Mouse (Mus musculus): ENCODE measurements around the gene Ttc17.
"Not testable (repeated sequence)": the region's sequence is repeated elsewhere in the genome, so short reads cannot be mapped to it uniquely, and the experiment has no call there.

The Ttc17 gene

GRCm38 (mm10) chr2:94396325-94396724, 10.2 kb downstream of the Ttc17 start:
- H3K36me3 ChIP-seq (ENCODE audit: insufficient read depth, low read length), result no peaks in the 10 kb centered on the region
- TF ChIP-seq POU5F1 (IDR thresholded peaks at IDR 0.05; ENCODE audit: borderline replicate concordance, low read length) (no peak), CTCF (conservative IDR thresholded peaks at IDR 0.05; ENCODE audit: low read length) (no peak), NANOG (IDR thresholded peaks at IDR 0.05; ENCODE audit: borderline replicate concordance, low read length) (no peak)
- no peaks in the 10 kb centered on the region for H3K27me3 ChIP-seq (ENCODE audit: insufficient read depth, low read length)
- H3K4me1 ChIP-seq (replicated peaks; ENCODE audit: low read depth, low read length), result peaks cover 7% of the 10 kb centered on the region; the same call in 1 of the 2 replicates
- H3K4me3 ChIP-seq (replicated peaks; ENCODE audit: low read length), result no peak overlapping the region
- no peaks in the 10 kb centered on the region for H3K9me3 ChIP-seq (ENCODE audit: low read length)

DNA sequence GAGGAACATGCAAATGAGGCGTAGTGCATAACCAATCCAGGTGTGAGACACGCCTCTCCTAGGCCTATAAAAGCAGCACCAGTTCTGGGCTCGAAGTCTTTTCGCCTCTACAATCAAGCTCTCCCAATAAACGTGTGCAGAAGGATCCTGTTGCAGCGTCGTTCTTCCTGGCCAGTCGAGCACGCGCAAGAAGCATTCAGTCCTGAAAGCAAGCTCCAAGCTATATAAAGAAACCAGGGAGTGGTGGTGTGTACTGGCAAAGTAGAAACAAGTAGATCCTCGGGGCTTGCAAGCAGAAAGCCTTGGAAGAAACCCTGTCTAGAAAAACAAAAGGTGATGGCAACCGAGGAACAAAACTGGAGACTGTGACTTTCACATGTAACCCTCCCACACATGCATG, 15.4 kb downstream of the Ttc17 start:
- H3K36me3 ChIP-seq (ENCODE audit: insufficient read depth, low read length); H3K27me3 ChIP-seq (ENCODE audit: insufficient read depth, low read length); H3K4me1 ChIP-seq (replicated peaks; ENCODE audit: low read depth, low read length); H3K4me3 ChIP-seq (replicated peaks; ENCODE audit: low read length); H3K9me3 ChIP-seq (ENCODE audit: low read length): not testable (repeated sequence)

GRCm38 (mm10) chr2:94389000-94389399, 17.5 kb downstream of the Ttc17 start:
- no peaks in the 10 kb centered on the region for H3K27me3 ChIP-seq (ENCODE audit: insufficient read depth, low read length)
- 0 out of 2 replicates have a peak, but pooled peaks cover 2% of the 10 kb centered on the region for H3K9me3 ChIP-seq (ENCODE audit: low read length)
- no peaks in the 10 kb centered on the region for H3K4me1 ChIP-seq (replicated peaks; ENCODE audit: low read depth, low read length)
- TF ChIP-seq POU5F1 (IDR thresholded peaks at IDR 0.05; ENCODE audit: borderline replicate concordance, low read length) (no peak), NANOG (IDR thresholded peaks at IDR 0.05; ENCODE audit: borderline replicate concordance, low read length) (no peak), CTCF (conservative IDR thresholded peaks at IDR 0.05; ENCODE audit: low read length) (no peak)
- peaks cover 16% of the 10 kb centered on the region for H3K36me3 ChIP-seq (ENCODE audit: insufficient read depth, low read length)
- H3K4me3 ChIP-seq (replicated peaks; ENCODE audit: low read length), result no peak overlapping the region

- 0 out of 2 replicates have a peak, but pooled peaks cover 2% of the 10 kb centered on the region for H3K9me3 ChIP-seq (ENCODE audit: low read length)
- H3K36me3 ChIP-seq (ENCODE audit: insufficient read depth, low read length), result peaks cover 16% of the 10 kb centered on the region
- TF ChIP-seq POU5F1 (IDR thresholded peaks at IDR 0.05; ENCODE audit: borderline replicate concordance, low read length) (no peak), NANOG (IDR thresholded peaks at IDR 0.05; ENCODE audit: borderline replicate concordance, low read length) (no peak), CTCF (conservative IDR thresholded peaks at IDR 0.05; ENCODE audit: low read length) (no peak)
- H3K27me3 ChIP-seq (ENCODE audit: insufficient read depth, low read length), result no peaks in the 10 kb centered on the region
- H3K4me1 ChIP-seq (replicated peaks; ENCODE audit: low read depth, low read length), result no peaks in the 10 kb centered on the region
- no peak overlapping the region for H3K4me3 ChIP-seq (replicated peaks; ENCODE audit: low read length)
These were observed 18.6 kb downstream of the Ttc17 start for GRCm38 (mm10) chr2:94387846-94388245.

DNA sequence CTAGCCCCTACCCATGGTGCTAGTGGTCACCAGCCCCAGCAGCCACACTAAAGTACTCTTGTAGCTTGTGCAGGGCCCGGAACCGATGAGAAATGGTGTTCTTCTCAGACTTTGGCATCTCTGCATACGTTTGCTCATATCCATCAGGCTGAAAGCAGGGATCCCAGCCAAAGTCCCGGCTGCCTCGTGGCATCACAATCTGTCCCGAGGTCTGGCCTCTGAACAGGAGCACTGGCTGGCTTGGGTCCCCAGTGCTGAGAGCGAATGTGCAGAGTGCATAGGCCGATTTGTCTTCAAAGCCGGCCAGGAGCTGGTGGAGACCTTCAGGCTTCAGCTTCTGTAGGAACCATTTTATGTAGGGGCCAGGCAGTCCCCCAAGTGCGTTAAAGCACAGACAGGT, 22.0 kb downstream of the Ttc17 start:
- not testable (repeated sequence) for H3K4me3 ChIP-seq (replicated peaks; ENCODE audit: low read length); H3K4me1 ChIP-seq (replicated peaks; ENCODE audit: low read depth, low read length); H3K27me3 ChIP-seq (ENCODE audit: insufficient read depth, low read length); H3K9me3 ChIP-seq (ENCODE audit: low read length)
- peaks cover 15% of the 10 kb centered on the region for H3K36me3 ChIP-seq (ENCODE audit: insufficient read depth, low read length)

DNA sequence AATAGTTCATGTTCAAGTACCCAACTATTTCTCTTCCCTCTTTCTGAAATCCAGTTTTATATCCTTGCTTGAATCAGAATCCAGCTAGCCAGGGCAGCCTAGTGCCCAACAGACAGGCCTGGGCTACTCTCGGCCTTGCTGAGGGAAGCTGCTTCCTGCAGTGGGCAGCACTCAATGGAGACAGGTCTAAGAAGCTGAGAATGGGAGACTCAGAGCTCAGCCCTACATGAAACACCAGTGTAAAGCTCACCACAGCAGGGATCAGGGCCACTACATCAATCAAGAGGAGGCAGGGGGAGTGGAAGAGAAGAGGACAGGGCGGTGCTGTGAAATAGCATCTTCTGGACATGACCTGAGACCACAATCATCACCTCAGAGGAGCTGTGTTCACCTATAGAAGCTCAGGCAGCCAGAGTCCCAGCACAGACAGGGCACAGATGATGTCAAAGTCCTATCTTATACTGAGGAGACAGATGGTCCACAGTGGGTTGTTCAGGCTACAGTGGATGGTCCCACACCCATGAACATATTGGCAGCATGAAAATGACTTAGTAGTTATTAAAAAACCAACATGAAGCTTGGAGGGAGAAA, 25.3 kb downstream of the Ttc17 start:
- Histone ChIP-seq H3K4me3 (replicated peaks; ENCODE audit: low read length) (no peak overlapping the region), H3K4me1 (replicated peaks; ENCODE audit: low read depth, low read length) (no peaks in the 10 kb centered on the region), H3K27me3 (ENCODE audit: insufficient read depth, low read length) (no peaks in the 10 kb centered on the region), H3K36me3 (ENCODE audit: insufficient read depth, low read length) (peaks cover 29% of the 10 kb centered on the region), H3K9me3 (ENCODE audit: low read length) (no peaks in the 10 kb centered on the region)
- TF ChIP-seq POU5F1 (IDR thresholded peaks at IDR 0.05; ENCODE audit: borderline replicate concordance, low read length) (no peak), CTCF (conservative IDR thresholded peaks at IDR 0.05; ENCODE audit: low read length) (no peak), NANOG (IDR thresholded peaks at IDR 0.05; ENCODE audit: borderline replicate concordance, low read length) (no peak)

GRCm38 (mm10) chr2:94378678-94379077, 27.8 kb downstream of the Ttc17 start:
- H3K27me3 ChIP-seq (ENCODE audit: insufficient read depth, low read length), result no peaks in the 10 kb centered on the region
- H3K4me1 ChIP-seq (replicated peaks; ENCODE audit: low read depth, low read length), result no peaks in the 10 kb centered on the region
- H3K4me3 ChIP-seq (replicated peaks; ENCODE audit: low read length), result no peak overlapping the region
- no peaks in the 10 kb centered on the region for H3K9me3 ChIP-seq (ENCODE audit: low read length)
- peaks cover 40% of the 10 kb centered on the region for H3K36me3 ChIP-seq (ENCODE audit: insufficient read depth, low read length)
- no peak for TF ChIP-seq POU5F1 (IDR thresholded peaks at IDR 0.05; ENCODE audit: borderline replicate concordance, low read length)
- no peak for TF ChIP-seq CTCF (conservative IDR thresholded peaks at IDR 0.05; ENCODE audit: low read length)

- no peaks in the 10 kb centered on the region for H3K9me3 ChIP-seq (ENCODE audit: low read length)
- H3K36me3 ChIP-seq (ENCODE audit: insufficient read depth, low read length), result peaks cover 52% of the 10 kb centered on the region
- no peaks in the 10 kb centered on the region for H3K4me1 ChIP-seq (replicated peaks; ENCODE audit: low read depth, low read length)
- H3K27me3 ChIP-seq (ENCODE audit: insufficient read depth, low read length), result no peaks in the 10 kb centered on the region
- H3K4me3 ChIP-seq (replicated peaks; ENCODE audit: low read length), result no peak overlapping the region
- TF ChIP-seq CTCF (conservative IDR thresholded peaks at IDR 0.05; ENCODE audit: low read length), result peak; percentile 58
- no peak for TF ChIP-seq POU5F1 (IDR thresholded peaks at IDR 0.05; ENCODE audit: borderline replicate concordance, low read length)
These were observed 35.4 kb downstream of the Ttc17 start for GRCm38 (mm10) chr2:94371093-94371492.

GRCm38 (mm10) chr2:94363821-94364220, 42.7 kb downstream of the Ttc17 start:
- H3K4me3 ChIP-seq (replicated peaks; ENCODE audit: low read length), result no peak overlapping the region
- no peaks in the 10 kb centered on the region for H3K27me3 ChIP-seq (ENCODE audit: insufficient read depth, low read length)
- H3K9me3 ChIP-seq (ENCODE audit: low read length), result no peaks in the 10 kb centered on the region
- no peaks in the 10 kb centered on the region for H3K4me1 ChIP-seq (replicated peaks; ENCODE audit: low read depth, low read length)
- TF ChIP-seq POU5F1 (IDR thresholded peaks at IDR 0.05; ENCODE audit: borderline replicate concordance, low read length) (no peak), CTCF (conservative IDR thresholded peaks at IDR 0.05; ENCODE audit: low read length) (no peak), NANOG (IDR thresholded peaks at IDR 0.05; ENCODE audit: borderline replicate concordance, low read length) (no peak)
- peaks cover 49% of the 10 kb centered on the region for H3K36me3 ChIP-seq (ENCODE audit: insufficient read depth, low read length)
